Mouse (Mus musculus) intestine, embryonic 16.5 days (tissue): ENCODE results near the gene Gipc2. TPM values are rescaled to one million over a fixed set of nuclear protein-coding genes. Genes with fewer than 3 reads are reported as not detected.

Source experiments
- ATAC-seq: fragments of 200-750 bp; cut with Nextera tagmentation; 2 replicates; pipeline ENCODE4 v1.8.0; 2017; ENCODE audit warnings: moderate TSS enrichment, moderate library complexity
- H3K27ac ChIP-seq: fragments of 300-500 bp; sonication (generic); 2 replicates; pipeline ENCODE4 v1.5.1; 2014; ENCODE audit warnings: mild to moderate bottlenecking, low read length
- H3K27me3 ChIP-seq: fragments of 300-500 bp; sonication (generic); replicated peaks from 2 replicates; pipeline ENCODE4 v1.6.1; 2014; ENCODE audit warnings: low read length, control low read depth, mixed read lengths; ENCODE audit not compliant: control insufficient read depth, insufficient read depth
- H3K36me3 ChIP-seq: fragments of 300-500 bp; sonication (generic); 2 replicates; pipeline ENCODE4 v1.6.1; 2014; ENCODE audit warnings: low read length, control low read depth; ENCODE audit not compliant: control insufficient read depth, insufficient read depth
- H3K4me1 ChIP-seq: fragments of 300-500 bp; sonication (generic); 2 replicates; pipeline ENCODE4 v1.6.1; 2014; ENCODE audit warnings: low read length, control low read depth, mixed read lengths; ENCODE audit not compliant: control insufficient read depth, insufficient read depth
- H3K4me2 ChIP-seq: fragments of 300-500 bp; sonication (generic); 2 replicates; pipeline ENCODE4 v1.6.1; 2014; ENCODE audit warnings: low read depth, low read length, control low read depth
- H3K4me3 ChIP-seq: fragments of 300-500 bp; sonication (generic); 2 replicates; pipeline ENCODE4 v1.5.1; 2014; ENCODE audit warnings: mild to moderate bottlenecking, low read length
- H3K9ac ChIP-seq: fragments of 300-500 bp; sonication (generic); 2 replicates; pipeline ENCODE4 v1.6.1; 2014; ENCODE audit warnings: low read depth, low read length
- H3K9me3 ChIP-seq: fragments of 300-500 bp; sonication (generic); 2 replicates; pipeline ENCODE4 v1.6.1; 2016; ENCODE audit warnings: low read length, control low read depth; ENCODE audit not compliant: control insufficient read depth
- WGBS: fragments of 180-500 bp; shearing (Covaris S2); extraction: QIAGEN DNeasy Blood & Tissue Kit; methylation state at CpG from one replicate; pipeline ENCODE4 v1.1.7; 2014; 5-methylcytosine and 5-hydroxymethylcytosine counted together
- polyA plus RNA-seq: library from polyadenylated mRNA; unstranded; fragments of >200 nt; fragmentation: Nextera tagmentation; extraction: Ambion mirVana; gene quantifications from 2 replicates; pipeline ENCODE4 v1.2.1, GENCODE M21; 2015

Gene Gipc2
- polyA plus RNA-seq, 1 experiment from 2014 or later, result 244 TPM

- WGBS, result 96% methylated on average over 3 of the region's 3 CpGs
- Histone ChIP-seq H3K4me2 (no peak overlapping the region), H3K4me3 (no peak overlapping the region), H3K27ac (no peak overlapping the region), H3K27me3 (no peaks in the 10 kb centered on the region), H3K4me1 (peaks cover 25% of the 10 kb centered on the region), H3K9me3 (no peaks in the 10 kb centered on the region), H3K36me3 (no peaks in the 10 kb centered on the region), H3K9ac (no peak overlapping the region)
- ATAC-seq, result no peak
Observed at GRCm38 (mm10) chr3:152117941-152118340, 48.1 kb downstream of the Gipc2 start.

DNA sequence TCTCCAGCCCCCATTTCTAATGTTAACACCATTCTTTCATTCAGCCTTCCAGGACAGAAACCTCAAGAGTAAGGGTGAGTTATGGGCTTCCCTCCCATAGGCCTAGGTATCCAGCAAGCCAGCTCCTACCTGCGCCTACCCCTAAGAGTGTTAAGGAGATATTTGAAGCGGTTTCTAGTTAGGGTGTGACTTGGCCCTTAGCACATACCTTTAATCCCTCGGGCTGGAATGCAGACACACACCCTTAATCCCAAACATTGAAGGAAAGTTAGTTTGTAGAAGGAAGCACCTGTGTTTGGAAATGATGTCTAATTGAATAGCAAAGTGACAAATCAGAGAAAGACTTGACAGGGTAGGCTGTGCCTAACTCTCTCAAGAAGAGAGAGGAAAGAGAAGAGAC, 49.9 kb downstream of the Gipc2 start:
- H3K4me3 ChIP-seq, result no peak overlapping the region
- WGBS, result 72% methylated on average over 3 of the region's 3 CpGs
- H3K9me3 ChIP-seq, result no peaks in the 10 kb centered on the region
- H3K27ac ChIP-seq, result no peak overlapping the region
- H3K27me3 ChIP-seq, result no peaks in the 10 kb centered on the region
- ATAC-seq, result no peak
- H3K36me3 ChIP-seq, result no peaks in the 10 kb centered on the region
- no peak overlapping the region for H3K9ac ChIP-seq
- no peak overlapping the region for H3K4me2 ChIP-seq
- peaks cover 15% of the 10 kb centered on the region for H3K4me1 ChIP-seq

DNA sequence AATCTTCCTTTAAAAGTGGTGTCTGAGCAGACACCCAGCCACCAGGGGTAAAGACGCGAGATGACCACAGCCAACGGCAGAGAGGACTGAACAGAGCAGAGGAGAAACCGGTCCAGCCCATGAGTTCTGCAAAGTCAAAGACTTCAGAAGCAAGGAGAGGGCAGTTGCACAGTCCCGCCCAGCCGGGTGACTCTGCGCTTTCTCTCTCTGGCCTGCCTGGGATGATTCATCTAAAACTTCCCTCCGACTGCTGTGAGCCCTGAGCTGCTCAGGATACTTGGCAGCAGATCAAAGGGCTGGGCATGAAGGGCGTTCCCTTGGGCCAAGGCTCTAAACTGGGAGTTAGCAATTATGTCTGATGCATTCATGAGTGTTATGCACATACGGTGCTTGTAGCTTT, 51.2 kb downstream of the Gipc2 start:
- H3K27me3 ChIP-seq, result no peaks in the 10 kb centered on the region
- no peak overlapping the region for H3K9ac ChIP-seq
- no peak overlapping the region for H3K27ac ChIP-seq
- H3K4me2 ChIP-seq, result no peak overlapping the region
- H3K9me3 ChIP-seq, result no peaks in the 10 kb centered on the region
- H3K4me3 ChIP-seq, result no peak overlapping the region
- peak; percentile 89 for ATAC-seq
- no peaks in the 10 kb centered on the region for H3K36me3 ChIP-seq
- peaks cover 14% of the 10 kb centered on the region for H3K4me1 ChIP-seq
- 19% methylated on average over 10 of the region's 10 CpGs for WGBS

DNA sequence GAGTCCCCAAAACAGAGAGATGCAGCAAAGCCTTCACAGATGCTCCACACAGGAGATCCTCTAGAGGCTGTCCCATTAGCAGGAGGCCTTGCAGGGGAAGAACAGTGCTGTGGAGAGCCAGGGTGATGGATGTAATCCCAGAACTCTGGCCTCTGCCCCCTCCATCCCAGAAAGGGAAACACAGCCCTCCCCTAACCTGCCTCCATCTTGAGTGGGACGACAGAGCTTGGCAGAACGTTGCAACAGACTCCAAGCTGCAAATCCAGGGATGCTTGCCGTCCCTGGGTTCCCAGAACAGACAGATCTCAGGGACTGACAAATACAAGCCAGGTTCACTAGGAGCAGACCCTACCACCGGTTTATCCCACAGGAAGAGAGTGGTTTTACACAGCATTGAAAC, 51.8 kb downstream of the Gipc2 start:
- 45% methylated on average over 4 of the region's 4 CpGs for WGBS
- Histone ChIP-seq H3K36me3 (no peaks in the 10 kb centered on the region), H3K9ac (no peak overlapping the region), H3K9me3 (no peaks in the 10 kb centered on the region), H3K4me3 (no peak overlapping the region), H3K27ac (peak overlapping the region; percentile 72; the same call in 1 of the 2 replicates), H3K27me3 (no peaks in the 10 kb centered on the region), H3K4me2 (no peak overlapping the region; the same call in 1 of the 2 replicates), H3K4me1 (peaks cover 14% of the 10 kb centered on the region)
- ATAC-seq, result no peak

GRCm38 (mm10) chr3:152113496-152113895, 52.5 kb downstream of the Gipc2 start:
- Histone ChIP-seq H3K27me3 (no peaks in the 10 kb centered on the region), H3K4me1 (peaks cover 14% of the 10 kb centered on the region), H3K36me3 (no peaks in the 10 kb centered on the region), H3K4me2 (peak overlapping the region; percentile 9; the same call in 1 of the 2 replicates), H3K9ac (no peak overlapping the region), H3K9me3 (no peaks in the 10 kb centered on the region), H3K27ac (peak overlapping the region; percentile 77), H3K4me3 (no peak overlapping the region)
- 62% methylated on average over 7 of the region's 7 CpGs for WGBS
- peak; percentile 78 for ATAC-seq

DNA sequence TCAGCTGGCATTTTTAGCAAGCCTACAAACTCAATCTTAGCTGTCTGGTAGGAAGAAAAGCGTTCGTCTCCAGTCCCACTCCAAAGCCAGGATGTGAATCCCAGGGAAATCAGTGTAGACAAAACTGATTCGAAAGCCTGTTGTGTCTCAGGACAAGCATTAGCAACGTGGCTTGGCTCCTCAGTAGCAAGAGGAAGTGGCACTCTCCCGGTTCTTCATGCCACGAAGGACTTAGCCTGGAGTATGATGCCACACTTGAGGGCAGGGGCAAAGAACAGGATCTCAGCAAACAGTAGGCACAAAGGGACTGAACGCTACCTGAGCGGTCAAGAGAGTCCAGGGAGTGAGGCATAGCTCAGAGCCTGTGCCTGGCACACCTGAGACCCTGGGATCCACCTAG, 53.4 kb downstream of the Gipc2 start:
- no peaks in the 10 kb centered on the region for H3K27me3 ChIP-seq
- no peaks in the 10 kb centered on the region for H3K9me3 ChIP-seq
- no peak overlapping the region for H3K4me2 ChIP-seq
- peaks cover 15% of the 10 kb centered on the region for H3K4me1 ChIP-seq
- 84% methylated on average over 8 of the region's 8 CpGs for WGBS
- no peak overlapping the region for H3K4me3 ChIP-seq
- H3K36me3 ChIP-seq, result no peaks in the 10 kb centered on the region
- no peak for ATAC-seq
- H3K9ac ChIP-seq, result no peak overlapping the region
- 0 out of 2 replicates have a peak overlapping the region, but pooled peaks have one; percentile 9 for H3K27ac ChIP-seq

DNA sequence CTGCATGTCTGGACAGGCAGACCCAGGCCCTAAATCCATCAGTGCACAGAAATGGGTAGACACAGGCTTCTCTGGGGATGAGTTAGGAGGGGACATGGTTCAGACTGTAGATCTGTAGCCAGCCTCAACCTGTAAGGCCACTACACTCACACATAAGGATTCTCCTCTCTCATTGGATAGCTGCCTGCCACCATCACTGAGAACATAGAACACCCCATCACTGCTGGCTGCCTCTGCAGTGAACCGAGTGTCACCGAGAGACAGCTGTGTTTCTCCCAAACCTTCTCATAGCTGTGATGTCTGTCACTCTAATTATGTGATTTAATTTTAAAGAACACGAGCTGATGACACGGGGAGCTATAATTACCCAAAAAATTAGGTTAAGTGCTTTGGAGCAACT, 54.5 kb downstream of the Gipc2 start:
- Histone ChIP-seq H3K4me3 (no peak overlapping the region), H3K36me3 (no peaks in the 10 kb centered on the region), H3K9ac (peak overlapping the region; percentile 35; the same call in 1 of the 2 replicates), H3K27me3 (no peaks in the 10 kb centered on the region), H3K4me1 (peaks cover 16% of the 10 kb centered on the region), H3K9me3 (no peaks in the 10 kb centered on the region), H3K4me2 (no peak overlapping the region), H3K27ac (no peak overlapping the region)
- no peak for ATAC-seq
- 70% methylated on average over 4 of the region's 4 CpGs for WGBS

DNA sequence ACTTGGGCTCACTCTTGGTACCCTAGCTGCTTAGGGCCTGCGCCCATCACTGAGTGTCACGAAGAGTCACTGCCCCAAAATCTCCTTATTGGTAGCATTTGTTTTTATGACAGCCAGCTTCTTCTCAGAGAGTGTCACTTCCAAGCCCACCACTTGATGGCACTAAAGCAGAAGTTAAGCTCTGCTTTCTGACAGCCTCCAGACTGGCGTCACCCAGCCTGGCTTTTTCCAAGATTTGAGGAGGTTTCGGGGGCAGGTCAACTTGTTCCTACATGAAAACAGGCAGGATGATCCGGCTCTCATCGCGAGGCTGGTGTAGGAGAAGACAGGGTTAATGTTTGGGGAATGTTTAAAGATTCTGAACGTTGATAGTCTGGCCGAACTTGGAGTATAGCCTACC, 54.9 kb downstream of the Gipc2 start:
- no peaks in the 10 kb centered on the region for H3K9me3 ChIP-seq
- H3K4me1 ChIP-seq, result peaks cover 19% of the 10 kb centered on the region
- H3K36me3 ChIP-seq, result no peaks in the 10 kb centered on the region
- no peak overlapping the region for H3K4me2 ChIP-seq
- no peak overlapping the region for H3K27ac ChIP-seq
- ATAC-seq, result no peak
- no peaks in the 10 kb centered on the region for H3K27me3 ChIP-seq
- WGBS, result 17% methylated on average over 9 of the region's 9 CpGs
- peak overlapping the region; percentile 35; the same call in 1 of the 2 replicates for H3K9ac ChIP-seq
- no peak overlapping the region for H3K4me3 ChIP-seq

GRCm38 (mm10) chr3:152109260-152109587, 56.8 kb downstream of the Gipc2 start:
- H3K4me1 ChIP-seq, result peaks cover 16% of the 10 kb centered on the region
- 42% methylated on average over 7 of the region's 7 CpGs for WGBS
- H3K4me2 ChIP-seq, result no peak overlapping the region
- no peaks in the 10 kb centered on the region for H3K9me3 ChIP-seq
- no peak for ATAC-seq
- no peak overlapping the region for H3K4me3 ChIP-seq
- no peaks in the 10 kb centered on the region; the same call in 1 of the 2 replicates for H3K36me3 ChIP-seq
- no peak overlapping the region for H3K9ac ChIP-seq
- no peak overlapping the region for H3K27ac ChIP-seq
- H3K27me3 ChIP-seq, result no peaks in the 10 kb centered on the region

DNA sequence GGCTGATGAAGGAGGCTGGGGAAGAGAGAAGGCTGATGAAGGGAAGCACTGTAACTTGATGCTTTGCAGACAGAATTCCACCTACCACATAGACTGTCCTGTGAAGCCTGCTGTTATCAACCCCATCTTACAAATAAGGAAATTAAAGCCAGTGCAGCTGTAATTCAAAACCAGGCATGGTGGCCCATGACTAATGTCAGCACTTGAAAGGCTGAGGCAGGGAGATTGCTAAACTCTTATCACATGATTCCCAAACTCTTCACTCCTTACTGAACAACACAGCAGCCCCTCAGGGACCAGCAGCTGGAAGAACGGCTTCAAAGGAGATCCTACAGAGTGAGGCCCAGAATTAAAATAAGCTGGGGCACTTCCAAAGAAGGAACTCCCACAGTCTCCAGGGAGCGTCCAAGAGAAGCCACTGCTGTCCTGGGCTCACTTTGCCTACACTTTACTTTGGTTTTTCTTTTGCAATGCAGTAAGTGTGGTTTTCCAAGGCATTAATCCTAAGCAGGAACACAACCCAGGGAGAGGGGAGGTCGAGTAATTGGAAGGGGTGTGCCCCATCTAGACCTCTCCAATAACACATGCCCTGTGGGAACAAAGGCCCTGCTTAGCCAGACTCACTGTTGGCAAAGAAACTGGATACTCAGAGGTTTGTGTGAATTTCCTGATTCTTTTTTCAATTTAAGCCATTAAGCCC, 57.3 kb downstream of the Gipc2 start:
- H3K9ac ChIP-seq, result no peak overlapping the region
- H3K4me3 ChIP-seq, result no peak overlapping the region
- no peaks in the 10 kb centered on the region for H3K9me3 ChIP-seq
- H3K27ac ChIP-seq, result no peak overlapping the region
- 27% methylated on average over 3 of the region's 3 CpGs for WGBS
- no peaks in the 10 kb centered on the region; the same call in 1 of the 2 replicates for H3K36me3 ChIP-seq
- ATAC-seq, result no peak
- H3K27me3 ChIP-seq, result no peaks in the 10 kb centered on the region
- peaks cover 10% of the 10 kb centered on the region; the same call in 1 of the 2 replicates for H3K4me1 ChIP-seq
- no peak overlapping the region for H3K4me2 ChIP-seq
